9 mouse cellular contexts compared by ENCODE assay signal in the genomic region with DNA sequence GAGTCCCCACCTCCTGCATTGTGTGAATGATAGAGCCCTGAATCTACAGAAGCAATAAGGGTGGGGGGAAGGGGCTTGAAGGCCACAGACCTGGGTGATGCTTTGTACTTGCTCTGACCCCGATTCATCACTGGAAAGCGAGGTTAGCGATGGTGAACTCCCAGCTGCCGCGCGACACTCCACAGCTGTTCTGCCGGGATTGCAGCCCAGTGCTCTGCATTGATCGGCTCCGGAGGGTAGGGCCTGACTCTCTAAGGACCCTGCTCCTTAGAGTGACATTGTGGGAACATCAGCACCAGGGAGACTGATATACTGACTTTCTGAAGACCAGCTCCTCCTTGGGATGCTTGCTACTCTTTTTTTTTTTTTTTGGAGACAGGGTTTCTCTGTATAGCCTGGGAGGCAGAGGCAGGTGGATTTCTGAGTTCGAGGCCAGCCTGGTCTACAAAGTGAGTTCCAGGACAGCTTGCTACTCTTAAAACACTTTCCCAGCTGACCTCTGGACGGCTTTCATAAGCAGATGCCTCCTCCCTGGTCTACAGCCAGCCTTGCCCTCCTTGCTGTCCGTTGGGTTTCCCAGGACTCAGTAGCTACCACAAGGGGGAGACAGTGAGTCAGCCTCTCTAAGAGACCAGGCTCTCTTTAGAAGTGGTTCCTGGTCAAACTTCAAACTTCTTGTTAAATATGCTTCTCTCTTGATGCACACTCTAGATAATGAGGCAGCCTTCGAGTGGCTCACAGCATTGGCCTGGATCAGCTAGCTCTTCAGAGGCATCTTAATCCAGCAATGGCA. TPM values are rescaled to one million over a fixed set of nuclear protein-coding genes. Genes with fewer than 3 reads are reported as not detected.
A peak's percentile ranks its signal among the peaks of the same experiment; 100 is the strongest.
DNase-seq lines count a peak whose midpoint lies in the region; ATAC-seq and TF ChIP-seq lines count a peak whose summit lies in the region.
"Had no signal": no experiment of that assay in that cellular context is flagged by ENCODE, and none has a peak within 500 bp of the region (broad histone marks: within the 10 kb centered on the region; RNA-seq: fewer than 3 reads in every experiment).

No protein-coding gene starts in this region.

- H3K4me1 ChIP-seq in kidney, embryonic 16.5 days (ENCODE audit: insufficient read depth, low read length) = no peaks in the 10 kb centered on the region
- no peaks in the 10 kb centered on the region for H3K4me1 ChIP-seq in cortical plate, adult 2 months (ENCODE audit: control insufficient read depth, insufficient read depth, low read length)
- peaks cover 5% of the 10 kb centered on the region for H3K4me1 ChIP-seq in testis, adult 2 months (ENCODE audit: control insufficient read depth, insufficient read depth, low read length)

- no peak overlapping the region for H3K27ac ChIP-seq in kidney, embryonic 16.5 days (ENCODE audit: low read length)
- no peak overlapping the region for H3K27ac ChIP-seq in cortical plate, adult 2 months (ENCODE audit: insufficient read depth, low read length)
- no peak overlapping the region for H3K27ac ChIP-seq in testis, adult 2 months (ENCODE audit: control insufficient read depth, insufficient read depth, low read depth, low read length)

- H3K9ac ChIP-seq in kidney, embryonic 16.5 days (replicated peaks; ENCODE audit: low read length) = no peak overlapping the region

- no peaks in the 10 kb centered on the region for H3K27me3 ChIP-seq in kidney, embryonic 16.5 days (ENCODE audit: insufficient read depth, low read length)
- H3K27me3 ChIP-seq in testis, adult 2 months (ENCODE audit: control insufficient read depth, insufficient read depth, low read length) = no peaks in the 10 kb centered on the region

- intact Hi-C loops in heart, postnatal 10 days (cut with DNase I) = loop anchor here (1.0 to 2.0 kb wide), 2 partner anchors 126 to 276 kb away; no protein-coding TSS in a partner anchor

- WGBS in kidney, embryonic 16.5 days = 32% methylated on average over 13 of the region's 13 CpGs

- H3K4me3 ChIP-seq in kidney, embryonic 16.5 days (ENCODE audit: low read length) = no peak overlapping the region
- no peak overlapping the region for H3K4me3 ChIP-seq in cortical plate, adult 2 months (ENCODE audit: insufficient read depth, low read length)
- H3K4me3 ChIP-seq in testis, adult 2 months (ENCODE audit: control insufficient read depth, low read depth, low read length) = no peak overlapping the region
- H3K4me3 ChIP-seq: erythroblast, embryonic 14.5 days had no signal

- no peaks in the 10 kb centered on the region for H3K36me3 ChIP-seq in kidney, embryonic 16.5 days (ENCODE audit: insufficient read depth, low read length)
- no peaks in the 10 kb centered on the region for H3K36me3 ChIP-seq in testis, adult 2 months (ENCODE audit: control insufficient read depth, insufficient read depth, low read length)

- DNase-seq in kidney, adult 11 months = peak; percentile 70
- DNase-seq in adrenal gland, adult (ENCODE audit: inconsistent age in 2 of 2, low spot score in 1 of 2) = peak; percentile 67 to 92
- DNase-seq in heart, postnatal 10 days = peak; percentile 80 to 85
- peak; percentile 34 to 63 for DNase-seq in layer of hippocampus, postnatal 14 days (ENCODE audit: low spot score in 2 of 2)

- TF ChIP-seq CTCF in cortical plate, adult 2 months (IDR thresholded peaks at IDR 0.05; ENCODE audit: extremely low read depth, insufficient read depth, low read length) = peak; percentile 72
- peak; percentile 82; the same call in 1 of the 2 replicates for TF ChIP-seq CTCF in testis, adult 2 months (IDR thresholded peaks at IDR 0.05; ENCODE audit: control insufficient read depth, insufficient read depth, insufficient replicate concordance, low read depth, low read length)

- no peak for TF ChIP-seq POLR2A in cortical plate, adult 2 months (IDR thresholded peaks at IDR 0.05; ENCODE audit: extremely low read depth, insufficient read depth, low read length)
- TF ChIP-seq POLR2A in testis, adult 2 months (IDR thresholded peaks at IDR 0.05; ENCODE audit: control insufficient read depth, low read depth, low read length) = no peak

- no peak for ATAC-seq in kidney, embryonic 16.5 days (ENCODE audit: low FRiP score, low TSS enrichment)
- peak; percentile 75 for ATAC-seq in megakaryocyte-erythroid progenitor cell, adult 5-6 weeks (replicated peaks; ENCODE audit: low FRiP score, low TSS enrichment, poor library complexity, severe bottlenecking)

- H3K4me2 ChIP-seq in kidney, embryonic 16.5 days (replicated peaks; ENCODE audit: low read depth, low read length) = no peak overlapping the region

- H3K9me3 ChIP-seq in kidney, embryonic 16.5 days (ENCODE audit: low read length) = no peaks in the 10 kb centered on the region

RNA-seq across cellular contexts. Expression of gene Slc22a3, which starts 27.0 kb away (rescaled TPM):
- 1.0 and 1.2 TPM in 2 replicates for polyA plus RNA-seq in kidney, embryonic 16.5 days (2015; fragmentation: Nextera tagmentation; extraction: Ambion mirVana)
- polyA plus RNA-seq in cortical plate, adult 2 months (2012; rRNA removed) = 0.95 and 1.5 TPM in 2 replicates
- total RNA-seq in heart, postnatal 10 days (2021) = 1 to 10 TPM; 1.8 to 2.3 TPM
- 1 to 10 TPM in 1 of 2 experiments, under 1 TPM in 1; 0.92 to 1.6 TPM for total RNA-seq in layer of hippocampus, postnatal 14 days (2021)
- total RNA-seq in megakaryocyte-erythroid progenitor cell, adult 5-6 weeks (2014; fragmentation: Nextera tagmentation) = 26.2 and 42.0 TPM in 2 replicates
- 27.4 and 29.7 TPM in 2 replicates for total RNA-seq in megakaryocyte-erythroid progenitor cell, adult 5-6 weeks (2017)
- polyA plus RNA-seq in testis, adult 2 months (2012; rRNA removed) = 0.11 and 0.20 TPM in 2 replicates
- polyA plus RNA-seq: erythroblast, embryonic 14.5 days had no signal

RNA-seq across cellular contexts. Expression of gene Slc22a2, which starts 49.4 kb away (rescaled TPM):
- polyA plus RNA-seq in kidney, embryonic 16.5 days (2015; fragmentation: Nextera tagmentation; extraction: Ambion mirVana) = 21.4 and 25.4 TPM in 2 replicates
- 1.0 and 1.2 TPM in 2 replicates for polyA plus RNA-seq in cortical plate, adult 2 months (2012; rRNA removed)
- under 1 TPM in 1 of 2 experiments, not detected in 1; 0.29 TPM for total RNA-seq in heart, postnatal 10 days (2021)
- total RNA-seq in layer of hippocampus, postnatal 14 days (2021) = under 1 TPM; 0.38 to 0.48 TPM
- not detected in 2 replicates for total RNA-seq in megakaryocyte-erythroid progenitor cell, adult 5-6 weeks (2014; fragmentation: Nextera tagmentation)
- not detected in 2 replicates for total RNA-seq in megakaryocyte-erythroid progenitor cell, adult 5-6 weeks (2017)
- not detected in 2 replicates for polyA plus RNA-seq in testis, adult 2 months (2012; rRNA removed)
- polyA plus RNA-seq: erythroblast, embryonic 14.5 days had no signal

Comparison
In these comparisons a context has a peak if more than half of its experiments do, and no peak if none do; other contexts are left out.
1. RNA of gene Slc22a3, which starts 27.0 kb away (total RNA-seq): 26.2 to 42.0 TPM in megakaryocyte-erythroid progenitor cell, adult 5-6 weeks; 1.8 to 2.3 TPM in heart, postnatal 10 days and 0.92 to 1.6 TPM in layer of hippocampus, postnatal 14 days; every median in the first group is over 4 times any median in the second.
2. Peak in every context shown above with its lines, with median percentiles within 50 percentile points of each other: DNase-seq.